Mouse (Mus musculus) NIH3T3 (cell line): ENCODE data around the gene Gga3.
"Not testable (repeated sequence)": the region's sequence is repeated elsewhere in the genome, so short reads cannot be mapped to it uniquely, and the experiment has no call there.

Source experiments
- DNase-seq: peaks from one replicate; pipeline ENCODE4 v3.0.0-alpha.2; 2012; ENCODE audit warnings: low read depth

The Gga3 gene

GRCm38 (mm10) chr11:115603476-115604303 lies at the start of gene Gga3, which contains the start of gene Mrps7:
Gga3 (minus strand) TSS chr11:115604051.
Mrps7 (plus strand) TSS chr11:115603925.
- peak; percentile 95 for DNase-seq

- peak; percentile 25 for DNase-seq
Measured at GRCm38 (mm10) chr11:115653194-115653593, 49.3 kb upstream of the Gga3 start.

- DNase-seq: no peak
Measured at GRCm38 (mm10) chr11:115651680-115652079, 47.8 kb upstream of the Gga3 start.

GRCm38 (mm10) chr11:115649706-115650105 lies 45.9 kb upstream of the Gga3 start:
- no peak for DNase-seq

- peak; percentile 94 for DNase-seq
Measured at GRCm38 (mm10) chr11:115647459-115647858, 43.6 kb upstream of the Gga3 start.

- DNase-seq: no peak
Measured at GRCm38 (mm10) chr11:115646439-115646838, 42.6 kb upstream of the Gga3 start.

GRCm38 (mm10) chr11:115645498-115645897 lies 41.6 kb upstream of the Gga3 start:
- DNase-seq: not testable (repeated sequence)

GRCm38 (mm10) chr11:115644308-115644707 lies 40.5 kb upstream of the Gga3 start:
- DNase-seq: no peak

- no peak for DNase-seq
Measured at GRCm38 (mm10) chr11:115643265-115643664, 39.4 kb upstream of the Gga3 start.

- no peak for DNase-seq
Measured at GRCm38 (mm10) chr11:115642705-115643104, 38.9 kb upstream of the Gga3 start.

- no peak for DNase-seq
Measured at GRCm38 (mm10) chr11:115641664-115642036, 37.8 kb upstream of the Gga3 start.

GRCm38 (mm10) chr11:115640978-115641663 lies 37.3 kb upstream of the Gga3 start:
- peak; percentile 81 for DNase-seq

GRCm38 (mm10) chr11:115640311-115640828 lies 36.5 kb upstream of the Gga3 start:
- no peak for DNase-seq

GRCm38 (mm10) chr11:115639540-115639939 lies 35.7 kb upstream of the Gga3 start:
- DNase-seq: no peak

- no peak for DNase-seq
Measured at GRCm38 (mm10) chr11:115638498-115639409, 34.9 kb upstream of the Gga3 start.

GRCm38 (mm10) chr11:115636960-115637359 lies 33.1 kb upstream of the Gga3 start:
- DNase-seq: no peak

- no peak for DNase-seq
Measured at GRCm38 (mm10) chr11:115635484-115635883, 31.6 kb upstream of the Gga3 start.

GRCm38 (mm10) chr11:115635041-115635440 lies 31.2 kb upstream of the Gga3 start:
- no peak for DNase-seq

GRCm38 (mm10) chr11:115634109-115634508 lies 30.3 kb upstream of the Gga3 start:
- peak; percentile 35 for DNase-seq

GRCm38 (mm10) chr11:115632862-115633261 lies 29.0 kb upstream of the Gga3 start:
- no peak for DNase-seq

GRCm38 (mm10) chr11:115632247-115632646 lies 28.4 kb upstream of the Gga3 start:
- no peak for DNase-seq

- DNase-seq: peak; percentile 77
Measured at GRCm38 (mm10) chr11:115631505-115631890, 27.6 kb upstream of the Gga3 start.
